Mouse (Mus musculus) kidney, postnatal 0 days (tissue): ENCODE results near the gene Dock10. TPM values are rescaled to one million over a fixed set of nuclear protein-coding genes. Genes with fewer than 3 reads are reported as not detected.

ENCODE experiments used
- ATAC-seq: fragments of 200-750 bp; cut with Nextera tagmentation; replicated peaks from 2 replicates; pipeline ENCODE4 v1.8.0; 2017; ENCODE audit warnings: low read depth, moderate number of reproducible peaks, moderate TSS enrichment, moderate library complexity; ENCODE audit not compliant: low FRiP score
- DNase-seq: peaks from one replicate; pipeline ENCODE4 v3.0.0-alpha.2; 2016; ENCODE audit warnings: low spot score
- H3K27ac ChIP-seq: fragments of 300-500 bp; sonication (generic); 2 replicates; pipeline ENCODE4 v1.5.1; 2014; ENCODE audit warnings: mild to moderate bottlenecking
- H3K27me3 ChIP-seq: fragments of 300-500 bp; sonication (generic); 2 replicates; pipeline ENCODE4 v1.6.1; 2014; ENCODE audit warnings: low read length, mixed read lengths; ENCODE audit not compliant: insufficient read depth
- H3K36me3 ChIP-seq: fragments of 300-500 bp; sonication (generic); 2 replicates; pipeline ENCODE4 v1.6.1; 2014; ENCODE audit warnings: low read length, mixed read lengths; ENCODE audit not compliant: insufficient read depth
- H3K4me1 ChIP-seq: fragments of 300-500 bp; sonication (generic); replicated peaks from 2 replicates; pipeline ENCODE4 v1.6.1; 2014; ENCODE audit warnings: antibody characterized with exemption, low read length, mixed read lengths; ENCODE audit not compliant: insufficient read depth
- H3K4me2 ChIP-seq: fragments of 300-500 bp; sonication (generic); 2 replicates; pipeline ENCODE4 v1.6.1; 2014; ENCODE audit warnings: mild to moderate bottlenecking, low read length, moderate library complexity, mixed read lengths
- H3K4me3 ChIP-seq: fragments of 300-500 bp; sonication (generic); replicated peaks from 2 replicates; pipeline ENCODE4 v1.5.1; 2014; ENCODE audit warnings: low read depth, low read length
- H3K9ac ChIP-seq: fragments of 300-500 bp; sonication (generic); 2 replicates; pipeline ENCODE4 v1.6.1; 2014; ENCODE audit warnings: low read depth, low read length
- H3K9me3 ChIP-seq: fragments of 300-500 bp; sonication (generic); replicated peaks from 2 replicates; pipeline ENCODE4 v1.6.1; 2016; ENCODE audit warnings: low read length, inconsistent platforms, mixed read lengths
- CTCF ChIP-seq: IDR thresholded peaks from 2 replicates; pipeline ENCODE4 v1.5.1; 2016; ENCODE audit warnings: antibody characterized with exemption, low read depth, mild to moderate bottlenecking, moderate library complexity
- WGBS: fragments of 180-500 bp; shearing (Covaris S2); extraction: QIAGEN DNeasy Blood & Tissue Kit; methylation state at CpG from one replicate; pipeline ENCODE4 v1.1.7; 2014; 5-methylcytosine and 5-hydroxymethylcytosine counted together
- polyA plus RNA-seq: library from polyadenylated mRNA; unstranded; fragments of >200 nt; fragmentation: Nextera tagmentation; extraction: Ambion mirVana; gene quantifications from 2 replicates; pipeline ENCODE4 v1.2.1, GENCODE M21; 2015

The Dock10 gene
- polyA plus RNA-seq, 1 experiment from 2014 or later: 2.6 TPM

DNA sequence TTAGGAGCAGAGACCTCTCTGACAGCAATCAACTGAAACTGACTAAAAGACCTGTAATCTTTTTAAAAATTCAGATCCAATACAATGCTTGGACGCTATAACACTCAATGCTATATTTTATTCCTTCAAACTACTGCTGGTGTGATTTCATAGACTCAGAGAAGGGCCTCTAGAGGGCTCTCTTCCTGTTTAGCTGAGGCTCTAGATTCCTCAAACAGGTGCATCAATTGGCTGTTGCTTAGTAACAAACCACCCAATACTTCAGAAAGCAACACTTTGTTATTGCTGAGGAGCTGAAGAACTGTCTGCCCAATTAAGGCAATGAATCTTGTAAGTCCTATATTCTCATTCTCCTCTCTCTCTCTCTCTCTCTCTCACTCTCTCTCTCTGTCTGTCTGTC lies 30.1 kb downstream of the Dock10 start:
- no peak for DNase-seq
- Histone ChIP-seq H3K9ac (no peak overlapping the region), H3K27me3 (no peaks in the 10 kb centered on the region), H3K4me3 (no peak overlapping the region), H3K27ac (no peak overlapping the region), H3K4me2 (no peak overlapping the region), H3K4me1 (no peaks in the 10 kb centered on the region), H3K9me3 (no peaks in the 10 kb centered on the region), H3K36me3 (no peaks in the 10 kb centered on the region)
- 45% methylated on average over 1 of the region's 1 CpGs for WGBS
- TF ChIP-seq CTCF: no peak; the same call in 1 of the 2 replicates
- ATAC-seq: no peak

DNA sequence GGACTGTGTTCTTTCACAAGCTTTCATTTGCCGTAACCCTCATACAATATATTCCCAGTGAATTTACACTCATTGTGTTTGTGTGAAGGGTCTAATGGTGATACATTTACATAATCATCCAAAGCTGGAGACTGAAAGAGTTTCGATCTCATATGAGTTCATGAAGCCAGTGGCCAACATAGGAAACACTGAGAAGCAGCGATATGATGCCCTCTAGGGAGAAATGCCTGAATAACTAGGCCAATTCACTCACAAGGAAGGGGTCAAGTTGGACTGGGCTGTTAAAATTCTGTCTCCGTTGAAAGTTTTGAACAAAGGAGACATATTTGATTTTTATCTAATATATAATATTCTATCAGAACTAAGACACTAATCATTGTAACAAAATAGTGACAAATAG lies 30.9 kb downstream of the Dock10 start:
- H3K4me2 ChIP-seq: no peak overlapping the region
- 80% methylated on average over 4 of the region's 4 CpGs for whole genome bisulfite sequencing
- no peak overlapping the region for H3K27ac ChIP-seq
- no peak overlapping the region for H3K9ac ChIP-seq
- H3K9me3 ChIP-seq: no peaks in the 10 kb centered on the region
- no peaks in the 10 kb centered on the region for H3K4me1 ChIP-seq
- TF ChIP-seq CTCF: peak; percentile 7; the same call in 1 of the 2 replicates
- ATAC-seq: no peak
- DNase-seq: no peak
- H3K36me3 ChIP-seq: no peaks in the 10 kb centered on the region
- H3K4me3 ChIP-seq: no peak overlapping the region
- no peaks in the 10 kb centered on the region for H3K27me3 ChIP-seq

DNA sequence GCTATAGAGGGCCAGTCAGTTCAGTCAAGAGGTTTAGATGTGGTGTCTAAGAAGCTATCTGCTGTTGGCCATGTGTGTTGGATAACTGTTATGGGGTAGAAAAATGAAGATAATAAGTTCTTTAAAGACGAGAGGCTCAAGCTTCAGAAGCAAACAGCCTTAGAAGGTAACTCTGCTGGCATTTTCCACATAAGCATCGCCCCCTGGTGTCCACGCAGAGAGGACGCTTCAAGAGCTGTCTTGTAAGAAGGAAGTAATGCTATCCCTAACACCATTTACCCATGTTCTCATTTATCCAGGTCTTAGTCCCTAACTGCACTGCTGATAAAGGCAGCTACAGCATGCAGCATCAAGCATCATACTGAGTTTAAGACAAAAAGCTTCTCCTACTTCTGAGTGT lies 35.7 kb downstream of the Dock10 start:
- TF ChIP-seq CTCF: peak; percentile 74
- H3K4me3 ChIP-seq: no peak overlapping the region
- H3K4me1 ChIP-seq: no peaks in the 10 kb centered on the region
- no peak for ATAC-seq
- H3K9me3 ChIP-seq: no peaks in the 10 kb centered on the region
- WGBS: 23% methylated on average over 4 of the region's 4 CpGs
- no peaks in the 10 kb centered on the region for H3K36me3 ChIP-seq
- H3K9ac ChIP-seq: no peak overlapping the region
- H3K4me2 ChIP-seq: no peak overlapping the region
- no peak overlapping the region for H3K27ac ChIP-seq
- H3K27me3 ChIP-seq: no peaks in the 10 kb centered on the region
- peak; percentile 68 for DNase-seq

DNA sequence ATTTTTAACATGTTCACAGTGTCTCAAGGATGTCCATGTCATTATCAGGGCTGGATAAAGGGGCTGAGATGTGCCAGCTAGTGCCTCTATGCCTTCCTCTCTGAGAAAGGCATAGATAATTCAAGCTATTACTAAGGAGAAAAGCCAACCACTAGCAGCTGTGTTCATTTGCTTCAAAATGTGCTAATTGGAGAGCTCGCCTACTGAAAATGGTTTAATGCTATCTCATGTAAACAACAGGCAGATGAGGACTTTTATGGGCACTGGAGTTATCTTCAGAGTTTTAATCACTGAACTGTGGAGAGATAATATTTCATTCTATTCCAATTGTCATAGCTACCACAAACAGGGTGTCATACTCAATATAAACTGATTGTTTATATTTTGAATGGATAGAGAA lies 36.3 kb downstream of the Dock10 start:
- no peak for DNase-seq
- Histone ChIP-seq H3K9me3 (no peaks in the 10 kb centered on the region), H3K36me3 (no peaks in the 10 kb centered on the region), H3K27ac (no peak overlapping the region), H3K9ac (no peak overlapping the region), H3K27me3 (no peaks in the 10 kb centered on the region), H3K4me3 (no peak overlapping the region), H3K4me2 (no peak overlapping the region), H3K4me1 (no peaks in the 10 kb centered on the region)
- no peak for ATAC-seq
- no peak for TF ChIP-seq CTCF
- 80% methylated on average over 1 of the region's 1 CpGs for WGBS

DNA sequence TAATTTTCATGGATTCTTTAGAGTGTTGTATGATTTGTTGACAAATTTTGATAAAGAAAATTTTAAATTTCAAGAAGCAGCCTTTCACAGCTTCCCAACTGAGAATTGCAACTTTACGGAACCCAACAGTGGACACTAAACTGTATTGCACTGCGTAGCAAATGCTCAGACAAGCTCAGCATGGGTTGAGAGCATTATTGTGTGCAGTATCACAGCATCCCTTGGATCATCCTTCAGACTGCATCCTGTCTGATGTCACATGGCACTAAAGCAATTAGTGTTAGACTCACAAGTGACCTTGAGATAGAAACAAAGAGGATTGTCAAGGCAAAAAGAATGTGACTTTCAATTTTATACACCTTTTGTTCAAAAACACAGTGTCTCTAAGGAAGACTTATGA lies 37.1 kb downstream of the Dock10 start:
- H3K4me3 ChIP-seq: no peak overlapping the region
- no peaks in the 10 kb centered on the region for H3K9me3 ChIP-seq
- no peak overlapping the region for H3K4me2 ChIP-seq
- no peaks in the 10 kb centered on the region for H3K36me3 ChIP-seq
- 94% methylated on average over 2 of the region's 2 CpGs for WGBS
- no peaks in the 10 kb centered on the region for H3K27me3 ChIP-seq
- ATAC-seq (no peak), DNase-seq (no peak)
- H3K9ac ChIP-seq: no peak overlapping the region
- no peak for TF ChIP-seq CTCF
- H3K27ac ChIP-seq: no peak overlapping the region
- no peaks in the 10 kb centered on the region for H3K4me1 ChIP-seq

DNA sequence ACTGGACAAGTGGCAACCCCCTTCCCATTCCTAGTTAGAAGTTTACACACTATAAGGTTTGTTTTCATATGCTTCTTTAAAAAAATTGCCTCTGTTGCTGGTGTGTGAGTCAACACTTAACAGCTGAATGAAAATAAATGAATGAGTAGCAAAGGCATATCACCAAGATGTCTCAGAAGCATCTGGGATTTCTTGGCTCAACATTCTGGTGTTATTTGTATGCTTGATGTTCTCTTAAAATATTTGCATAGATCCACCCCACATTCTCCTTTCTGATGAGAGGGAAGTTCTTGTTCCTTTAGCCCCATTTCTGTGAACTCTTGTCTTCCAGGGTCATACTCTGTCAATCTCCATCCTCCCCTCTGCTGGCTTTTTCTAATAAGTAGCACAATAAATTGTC lies 38.2 kb downstream of the Dock10 start:
- TF ChIP-seq CTCF: no peak
- H3K27me3 ChIP-seq: no peaks in the 10 kb centered on the region
- no peak overlapping the region for H3K4me3 ChIP-seq
- H3K4me2 ChIP-seq: no peak overlapping the region
- ATAC-seq (no peak), DNase-seq (no peak)
- H3K36me3 ChIP-seq: no peaks in the 10 kb centered on the region
- no peak overlapping the region for H3K27ac ChIP-seq
- H3K9ac ChIP-seq: no peak overlapping the region
- no peaks in the 10 kb centered on the region for H3K9me3 ChIP-seq
- no peaks in the 10 kb centered on the region for H3K4me1 ChIP-seq

DNA sequence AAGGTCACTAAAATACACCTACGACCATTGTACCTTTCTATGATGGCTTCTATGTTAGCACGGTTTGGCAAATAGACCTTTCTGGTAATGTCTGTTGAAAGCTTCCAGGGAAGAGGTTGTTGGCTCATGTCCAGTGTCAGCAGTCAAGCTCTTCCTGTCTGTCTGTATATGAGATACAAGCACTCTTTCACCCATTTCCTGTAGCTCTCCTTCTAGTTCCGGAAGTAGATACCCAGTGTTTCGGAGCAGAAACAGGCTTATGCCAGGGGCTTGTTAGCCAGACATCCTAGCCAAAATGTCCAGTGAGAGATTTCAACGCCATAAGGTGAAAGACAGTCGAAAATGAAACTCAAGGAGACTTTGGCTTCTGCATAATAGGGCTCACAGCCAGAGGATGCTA lies 38.9 kb downstream of the Dock10 start:
- WGBS: 79% methylated on average over 6 of the region's 6 CpGs
- ATAC-seq (no peak), DNase-seq (peak; percentile 6)
- no peaks in the 10 kb centered on the region for H3K9me3 ChIP-seq
- no peaks in the 10 kb centered on the region for H3K4me1 ChIP-seq
- H3K9ac ChIP-seq: no peak overlapping the region
- TF ChIP-seq CTCF: no peak
- no peak overlapping the region for H3K4me2 ChIP-seq
- no peaks in the 10 kb centered on the region for H3K27me3 ChIP-seq
- H3K4me3 ChIP-seq: no peak overlapping the region
- H3K36me3 ChIP-seq: no peaks in the 10 kb centered on the region
- no peak overlapping the region for H3K27ac ChIP-seq
